Mouse (Mus musculus) stomach, embryonic 14.5 days (tissue): ENCODE results near the gene Mlkl. TPM values are rescaled to one million over a fixed set of nuclear protein-coding genes. Genes with fewer than 3 reads are reported as not detected.
"Not testable (repeated sequence)": the region's sequence is repeated elsewhere in the genome, so short reads cannot be mapped to it uniquely, and the experiment has no call there.

ENCODE experiments used
- ATAC-seq: fragments of 200-750 bp; cut with Nextera tagmentation; 2 replicates; pipeline ENCODE4 v1.8.0; 2017; ENCODE audit warnings: low read depth, moderate TSS enrichment; ENCODE audit not compliant: insufficient number of reproducible peaks, insufficient read depth, low FRiP score
- H3K27ac ChIP-seq: fragments of 300-500 bp; sonication (generic); 2 replicates; pipeline ENCODE4 v1.5.1; 2014; ENCODE audit warnings: mild to moderate bottlenecking, low read length, moderate library complexity, mixed read lengths
- H3K27me3 ChIP-seq: fragments of 300-500 bp; sonication (generic); 2 replicates; pipeline ENCODE4 v1.6.1; 2014; ENCODE audit warnings: low read length, control low read depth, mixed read lengths; ENCODE audit not compliant: control insufficient read depth, insufficient read depth
- H3K36me3 ChIP-seq: fragments of 300-500 bp; sonication (generic); 2 replicates; pipeline ENCODE4 v1.6.1; 2014; ENCODE audit warnings: mild to moderate bottlenecking, control low read depth, low read length, moderate library complexity, mixed read lengths; ENCODE audit not compliant: control insufficient read depth, insufficient read depth
- H3K4me1 ChIP-seq: fragments of 300-500 bp; sonication (generic); 2 replicates; pipeline ENCODE4 v1.6.1; 2014; ENCODE audit warnings: low read length, control low read depth, mixed read lengths; ENCODE audit not compliant: control insufficient read depth, insufficient read depth
- H3K4me2 ChIP-seq: fragments of 300-500 bp; sonication (generic); replicated peaks from 2 replicates; pipeline ENCODE4 v1.6.1; 2014; ENCODE audit warnings: low read depth, low read length, control low read depth
- H3K4me3 ChIP-seq: fragments of 300-500 bp; sonication (generic); 2 replicates; pipeline ENCODE4 v1.5.1; 2014; ENCODE audit warnings: low read depth, low read length, control low read depth
- H3K9ac ChIP-seq: fragments of 300-500 bp; sonication (generic); replicated peaks from 2 replicates; pipeline ENCODE4 v1.6.1; 2014; ENCODE audit warnings: low read depth, mild to moderate bottlenecking, control low read depth, low read length, moderate library complexity, mixed read lengths
- H3K9me3 ChIP-seq: fragments of 300-500 bp; sonication (generic); 2 replicates; pipeline ENCODE4 v1.6.1; 2016; ENCODE audit warnings: low read depth, low read length, control low read depth; ENCODE audit not compliant: control insufficient read depth
- WGBS: fragments of 180-500 bp; shearing (Covaris S2); extraction: QIAGEN DNeasy Blood & Tissue Kit; methylation state at CpG from one replicate; pipeline ENCODE4 v1.1.7; 2014; 5-methylcytosine and 5-hydroxymethylcytosine counted together
- polyA plus RNA-seq: library from polyadenylated mRNA; unstranded; fragments of >200 nt; fragmentation: Nextera tagmentation; extraction: Ambion mirVana; gene quantifications from 2 replicates; pipeline ENCODE4 v1.2.1, GENCODE M21; 2014

Gene Mlkl
- polyA plus RNA-seq, 1 experiment from 2014 or later: 0.74 TPM

GRCm38 (mm10) chr8:111338370-111339208 lies 612 bp upstream of the Mlkl start:
- Histone ChIP-seq H3K4me3 (0 out of 2 replicates have a peak overlapping the region, but pooled peaks have one; percentile 42), H3K9me3 (no peaks in the 10 kb centered on the region), H3K27me3 (no peaks in the 10 kb centered on the region), H3K9ac (no peak overlapping the region), H3K27ac (no peak overlapping the region), H3K4me1 (peaks cover 4% of the 10 kb centered on the region; the same call in 1 of the 2 replicates), H3K4me2 (peak overlapping the region; percentile 86), H3K36me3 (no peaks in the 10 kb centered on the region)
- 41% methylated on average over 12 of the region's 12 CpGs for WGBS
- ATAC-seq: no peak

DNA sequence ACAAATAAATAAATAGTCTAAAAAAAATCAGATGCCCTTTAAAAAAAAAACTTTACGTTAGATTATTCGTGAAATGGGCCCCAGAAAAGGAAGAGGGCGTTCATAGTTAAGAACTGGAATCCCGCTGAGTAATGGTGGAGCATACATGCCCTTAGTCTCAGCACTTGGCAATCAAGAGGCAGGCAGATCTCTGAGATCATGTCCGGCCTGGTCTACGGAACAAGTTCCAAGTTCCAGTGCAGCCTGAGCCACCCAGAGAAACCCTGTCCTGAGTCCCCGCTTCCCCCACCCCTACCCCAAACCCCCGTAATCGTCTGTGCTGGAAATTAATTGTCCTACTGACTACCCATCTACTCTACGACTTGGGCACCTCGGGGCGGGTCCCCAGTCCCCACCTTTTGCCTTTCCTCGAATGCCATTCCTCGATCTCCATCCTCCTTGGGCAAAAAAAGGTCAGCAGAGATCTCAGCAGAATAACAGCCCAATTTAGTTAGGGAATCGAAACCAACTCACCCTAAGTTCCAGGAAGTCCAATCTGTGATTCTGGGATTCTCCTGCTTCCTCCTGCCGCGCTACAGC lies 577 bp downstream of the Mlkl start:
- peak overlapping the region; percentile 86 for H3K4me2 ChIP-seq
- ATAC-seq: no peak
- no peak overlapping the region for H3K27ac ChIP-seq
- 29% methylated on average over 17 of the region's 17 CpGs for WGBS
- H3K9me3 ChIP-seq: no peaks in the 10 kb centered on the region
- H3K9ac ChIP-seq: no peak overlapping the region; the same call in 1 of the 2 replicates
- H3K4me1 ChIP-seq: peaks cover 4% of the 10 kb centered on the region; the same call in 1 of the 2 replicates
- no peaks in the 10 kb centered on the region for H3K27me3 ChIP-seq
- no peaks in the 10 kb centered on the region for H3K36me3 ChIP-seq
- H3K4me3 ChIP-seq: peak overlapping the region; percentile 42

DNA sequence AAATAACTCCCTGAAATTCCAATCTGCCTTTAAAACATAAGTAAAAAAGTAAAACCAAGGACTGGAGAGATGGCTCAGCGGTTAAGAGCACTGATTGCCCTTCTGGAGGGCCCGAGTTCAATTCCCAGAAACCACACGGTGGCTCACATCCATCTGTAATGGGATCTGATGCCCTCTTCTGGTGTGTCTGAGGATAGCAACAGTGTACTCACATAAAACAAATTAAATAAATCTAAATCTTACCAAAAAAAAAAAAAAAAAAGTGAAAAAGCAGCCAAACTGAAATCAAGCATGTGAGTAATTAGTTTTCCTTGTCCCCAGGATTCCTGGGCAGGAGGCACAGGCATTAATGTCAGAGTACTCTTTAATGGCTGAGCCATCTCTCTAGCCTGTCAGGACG lies 1.3 kb downstream of the Mlkl start:
- Histone ChIP-seq H3K9ac (no peak overlapping the region), H3K36me3 (no peaks in the 10 kb centered on the region), H3K27ac (no peak overlapping the region), H3K9me3 (no peaks in the 10 kb centered on the region), H3K4me2 (no peak overlapping the region), H3K4me1 (peaks cover 4% of the 10 kb centered on the region; the same call in 1 of the 2 replicates), H3K27me3 (no peaks in the 10 kb centered on the region), H3K4me3 (no peak overlapping the region)
- no peak for ATAC-seq
- WGBS: 77% methylated on average over 4 of the region's 4 CpGs

DNA sequence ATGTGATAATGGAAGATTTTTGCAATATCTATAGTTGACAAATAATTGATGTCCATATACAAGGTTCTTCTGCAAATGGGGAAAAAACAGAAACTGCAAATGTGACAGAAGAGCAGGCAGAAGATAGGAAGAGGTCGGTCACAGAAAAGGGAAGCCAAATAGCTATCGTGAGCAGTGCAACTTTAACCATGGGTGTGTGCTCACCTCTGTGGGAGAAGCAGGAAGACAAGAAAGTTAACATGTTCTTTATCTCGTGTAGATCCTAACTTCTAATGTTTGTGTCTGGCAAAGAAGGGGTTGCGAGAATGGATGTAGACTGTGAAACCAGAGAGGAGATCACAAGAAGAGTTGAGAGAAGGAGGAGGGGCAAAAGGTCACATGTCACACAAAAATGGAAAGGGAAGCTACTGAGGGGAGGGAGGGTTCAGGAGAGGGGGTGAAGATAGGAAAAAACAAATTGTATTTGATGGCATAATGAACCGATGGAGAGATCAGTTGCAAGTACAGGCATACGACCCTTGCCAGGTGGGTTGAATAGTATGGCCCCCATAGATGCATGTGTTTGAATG lies 12.7 kb downstream of the Mlkl start:
- Histone ChIP-seq H3K27ac (no peak overlapping the region), H3K9me3 (no peaks in the 10 kb centered on the region), H3K27me3 (no peaks in the 10 kb centered on the region), H3K36me3 (no peaks in the 10 kb centered on the region), H3K4me3 (no peak overlapping the region), H3K4me2 (no peak overlapping the region), H3K9ac (no peak overlapping the region), H3K4me1 (no peaks in the 10 kb centered on the region)
- WGBS: 77% methylated on average over 6 of the region's 6 CpGs
- ATAC-seq: no peak

DNA sequence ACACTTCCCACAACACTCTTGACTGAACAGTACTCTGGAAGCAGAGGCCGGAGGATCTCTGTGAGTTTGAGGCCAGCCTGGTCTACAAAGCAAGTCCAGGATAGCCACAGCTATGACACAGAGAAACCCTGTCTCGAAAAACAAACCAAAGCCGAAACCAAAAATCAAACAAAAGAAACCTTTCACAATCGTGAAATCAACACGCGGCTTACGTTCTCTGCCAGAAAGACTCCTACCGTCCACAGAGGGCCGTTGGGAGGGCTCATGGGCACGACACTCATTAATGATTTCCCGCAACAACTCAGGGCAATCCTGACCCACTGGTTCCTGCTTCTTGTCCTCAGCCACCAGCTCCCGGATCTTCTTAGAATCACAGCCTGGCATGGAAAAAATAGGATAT lies 23.2 kb downstream of the Mlkl start:
- no peaks in the 10 kb centered on the region for H3K27me3 ChIP-seq
- H3K4me1 ChIP-seq: no peaks in the 10 kb centered on the region
- H3K9me3 ChIP-seq: no peaks in the 10 kb centered on the region
- 87% methylated on average over 12 of the region's 12 CpGs for WGBS
- H3K4me2 ChIP-seq: no peak overlapping the region
- no peak overlapping the region for H3K9ac ChIP-seq
- no peak overlapping the region for H3K27ac ChIP-seq
- H3K4me3 ChIP-seq: no peak overlapping the region
- no peaks in the 10 kb centered on the region for H3K36me3 ChIP-seq
- ATAC-seq: no peak

- not testable (repeated sequence) for H3K4me2 ChIP-seq, H3K27ac ChIP-seq, ATAC-seq, H3K36me3 ChIP-seq, H3K27me3 ChIP-seq, H3K4me1 ChIP-seq, H3K9ac ChIP-seq, H3K9me3 ChIP-seq, H3K4me3 ChIP-seq
- 90% methylated on average over 6 of the region's 6 CpGs for WGBS
Measured at GRCm38 (mm10) chr8:111313961-111314360, 24.0 kb downstream of the Mlkl start.

GRCm38 (mm10) chr8:111312758-111313162 lies 25.2 kb downstream of the Mlkl start:
- no peak overlapping the region for H3K4me2 ChIP-seq
- no peak overlapping the region for H3K27ac ChIP-seq
- H3K36me3 ChIP-seq: no peaks in the 10 kb centered on the region
- ATAC-seq: no peak
- H3K4me1 ChIP-seq: no peaks in the 10 kb centered on the region
- H3K27me3 ChIP-seq: no peaks in the 10 kb centered on the region
- no peaks in the 10 kb centered on the region for H3K9me3 ChIP-seq
- no peak overlapping the region for H3K9ac ChIP-seq
- no peak overlapping the region for H3K4me3 ChIP-seq
- 68% methylated on average over 3 of the region's 3 CpGs for WGBS

- not testable (repeated sequence) for H3K4me3 ChIP-seq
- 89% methylated on average over 14 of the region's 15 CpGs for WGBS
Measured at GRCm38 (mm10) chr8:111310006-111310405, 28.0 kb downstream of the Mlkl start.

More at GRCm38 (mm10) chr8:111310006-111310405, 28.0 kb downstream of the Mlkl start:
- H3K27me3 ChIP-seq, H3K36me3 ChIP-seq, H3K9ac ChIP-seq, H3K27ac ChIP-seq, H3K9me3 ChIP-seq, H3K4me1 ChIP-seq, ATAC-seq, H3K4me2 ChIP-seq: not testable (repeated sequence)
